Mouse (Mus musculus) embryonic facial prominence, embryonic 12.5 days (tissue): ENCODE measurements around the gene Myb. TPM values are rescaled to one million over a fixed set of nuclear protein-coding genes. Genes with fewer than 3 reads are reported as not detected.

ENCODE experiments used
- polyA plus RNA-seq: library from polyadenylated mRNA; unstranded; fragments of >200 nt; fragmentation: Nextera tagmentation; extraction: Ambion mirVana; gene quantifications from 2 replicates; pipeline ENCODE4 v1.2.1, GENCODE M21; 2016

Gene Myb
- polyA plus RNA-seq, 1 experiment from 2014 or later = 7.4 TPM

Other genes starting within 250 kb of the Myb start
- gene Ahi1, start 208.4 kb downstream of the Myb start, polyA plus RNA-seq = 12.4 and 15.1 TPM in 2 replicates
- gene Hbs1l, start 135.0 kb upstream of the Myb start, polyA plus RNA-seq = 109 and 111 TPM in 2 replicates
- 0.06 TPM in 1 of 2 replicates, not detected in the other for gene Aldh8a1, start 216.3 kb upstream of the Myb start, polyA plus RNA-seq